ENCODE assay signal across 9 mouse cellular contexts in genomic region chr9:72467551-72468407, GRCm38 (mm10). TPM values are rescaled to one million over a fixed set of nuclear protein-coding genes. Genes with fewer than 3 reads are reported as not detected.
A peak's percentile ranks its signal among the peaks of the same experiment; 100 is the strongest.
DNase-seq lines count a peak whose midpoint lies in the region; ATAC-seq and TF ChIP-seq lines count a peak whose summit lies in the region.
"Had no signal": no experiment of that assay in that cellular context is flagged by ENCODE, and none has a peak within 500 bp of the region (broad histone marks: within the 10 kb centered on the region; RNA-seq: fewer than 3 reads in every experiment).

No protein-coding gene starts in this region.

- no peaks in the 10 kb centered on the region for H3K9me3 ChIP-seq in liver, embryonic 14.5 days (ENCODE audit: control insufficient read depth, low read length)
- no peaks in the 10 kb centered on the region for H3K9me3 ChIP-seq in midbrain, embryonic 11.5 days (ENCODE audit: control insufficient read depth, low read length)
- H3K9me3 ChIP-seq: embryonic facial prominence, embryonic 12.5 days had no signal

- no peak overlapping the region for H3K9ac ChIP-seq in liver, embryonic 14.5 days (replicated peaks)
- H3K9ac ChIP-seq in midbrain, embryonic 11.5 days (ENCODE audit: low read length) = no peak overlapping the region
- H3K9ac ChIP-seq: embryonic facial prominence, embryonic 12.5 days had no signal

- H3K27ac ChIP-seq in liver, embryonic 14.5 days = no peak overlapping the region
- no peak overlapping the region for H3K27ac ChIP-seq in midbrain, embryonic 11.5 days (ENCODE audit: low read depth, low read length)
- H3K27ac ChIP-seq: embryonic facial prominence, embryonic 12.5 days had no signal

- no peaks in the 10 kb centered on the region for H3K27me3 ChIP-seq in liver, embryonic 14.5 days (ENCODE audit: control insufficient read depth, insufficient read depth, low read length)
- H3K27me3 ChIP-seq in midbrain, embryonic 11.5 days (ENCODE audit: control insufficient read depth, insufficient read depth, low read length) = no peaks in the 10 kb centered on the region
- H3K27me3 ChIP-seq: embryonic facial prominence, embryonic 12.5 days had no signal

- H3K36me3 ChIP-seq in liver, embryonic 14.5 days (replicated peaks; ENCODE audit: control insufficient read depth, insufficient read depth, low read depth) = no peaks in the 10 kb centered on the region
- peaks cover 3% of the 10 kb centered on the region; the same call in 1 of the 2 replicates for H3K36me3 ChIP-seq in midbrain, embryonic 11.5 days (ENCODE audit: control insufficient read depth, insufficient read depth, low read length)

- H3K4me3 ChIP-seq in liver, embryonic 14.5 days (ENCODE audit: insufficient read depth in 1 of 2, low read depth in 2 of 2, low read length in 2 of 2) = no peak overlapping the region
- H3K4me3 ChIP-seq in midbrain, embryonic 11.5 days (ENCODE audit: low read depth, low read length) = no peak overlapping the region
- H3K4me3 ChIP-seq: embryonic facial prominence, embryonic 12.5 days had no signal

- peak; percentile 76 for ATAC-seq in CD4-positive, CD25-positive, alpha-beta regulatory T cell, adult 4 months
- ATAC-seq in liver, embryonic 14.5 days (ENCODE audit: insufficient read depth) = peak; percentile 53; the same call in 1 of the 2 replicates
- ATAC-seq in midbrain, embryonic 11.5 days (ENCODE audit: low FRiP score) = no peak

- 0 out of 4 replicates have a peak, but pooled peaks cover 0 to 4% of the 10 kb centered on the region in 2 experiments for H3K4me1 ChIP-seq in liver, embryonic 14.5 days (replicated peaks; ENCODE audit: control insufficient read depth in 2 of 2, insufficient read depth in 2 of 2, low read length in 1 of 2)
- no peaks in the 10 kb centered on the region for H3K4me1 ChIP-seq in midbrain, embryonic 11.5 days (ENCODE audit: control insufficient read depth, insufficient read depth, low read length)
- H3K4me1 ChIP-seq: embryonic facial prominence, embryonic 12.5 days had no signal

- WGBS in liver, embryonic 14.5 days (ENCODE audit: insufficient replicate concordance) = 42% methylated on average over 11 of the region's 11 CpGs
- WGBS in midbrain, embryonic 11.5 days = 71% methylated on average over 11 of the region's 11 CpGs

- peak; percentile 90 for TF ChIP-seq CTCF in liver, embryonic 14.5 days (IDR thresholded peaks at IDR 0.05; ENCODE audit: low read depth)

- no peak overlapping the region for H3K4me2 ChIP-seq in liver, embryonic 14.5 days (ENCODE audit: low read depth)
- no peak overlapping the region for H3K4me2 ChIP-seq in midbrain, embryonic 11.5 days
- H3K4me2 ChIP-seq: embryonic facial prominence, embryonic 12.5 days had no signal

- DNase-seq in heart, adult 8-10 months (ENCODE audit: low spot score) = peak; percentile 10
- no peak for DNase-seq in heart, postnatal 4 days
- peak; percentile 31 to 49 for DNase-seq in adrenal gland, postnatal 36 days
- peak in 1 of 3 experiments; percentile 26 for DNase-seq in liver, embryonic 14.5 days (ENCODE audit: low read depth in 3 of 3, low spot score in 3 of 3)
- peak; percentile 26 to 71 for DNase-seq in spleen, postnatal 10 days (ENCODE audit: low spot score in 2 of 2)
- no peak for DNase-seq in layer of hippocampus, postnatal 36 days
- no peak for DNase-seq in midbrain, embryonic 11.5 days (ENCODE audit: low spot score, missing footprints)

- no peak for TF ChIP-seq EP300 in liver, embryonic 14.5 days (IDR thresholded peaks at IDR 0.05; ENCODE audit: low read depth)

RNA-seq across cellular contexts. Expression of gene Tex9, which starts 24.2 kb away (rescaled TPM):
- 1 to 10 TPM; 2.0 to 2.6 (median 2.4) TPM for total RNA-seq in heart, adult 8-10 months (2022)
- 1 to 10 TPM; 4.3 to 6.2 TPM for total RNA-seq in heart, postnatal 4 days (2021)
- 1 to 10 TPM; 7.9 to 8.6 TPM for polyA plus RNA-seq in CD4-positive, CD25-positive, alpha-beta regulatory T cell, adult 4 months (2017; shearing (Covaris generic))
- 1 to 10 TPM; 4.0 to 4.7 TPM for total RNA-seq in adrenal gland, postnatal 36 days (2021)
- 3.0 and 3.8 TPM in 2 replicates for polyA plus RNA-seq in liver, embryonic 14.5 days (2012; rRNA removed)
- polyA plus RNA-seq in liver, embryonic 14.5 days (2014; fragmentation: Nextera tagmentation; extraction: Ambion mirVana) = 6.4 and 6.6 TPM in 2 replicates
- 1 to 10 TPM; 5.8 to 6.8 TPM for total RNA-seq in layer of hippocampus, postnatal 36 days (2021)
- polyA plus RNA-seq in midbrain, embryonic 11.5 days (2014; fragmentation: Nextera tagmentation; extraction: Ambion mirVana) = 61.7 and 64.0 TPM in 2 replicates

RNA-seq across cellular contexts. Expression of gene Mns1, which starts 30.0 kb away (rescaled TPM):
- total RNA-seq in heart, adult 8-10 months (2022) = under 1 TPM in 3 of 4 experiments, not detected in 1; 0.12 to 0.22 (median 0.14) TPM
- 1 to 10 TPM; 2.6 to 3.6 TPM for total RNA-seq in heart, postnatal 4 days (2021)
- polyA plus RNA-seq in CD4-positive, CD25-positive, alpha-beta regulatory T cell, adult 4 months (2017; shearing (Covaris generic)) = 10 to 100 TPM; 15.0 to 15.6 TPM
- total RNA-seq in adrenal gland, postnatal 36 days (2021) = 1 to 10 TPM; 2.7 to 4.0 TPM
- 13.5 and 70.9 TPM in 2 replicates for polyA plus RNA-seq in liver, embryonic 14.5 days (2012; rRNA removed)
- polyA plus RNA-seq in liver, embryonic 14.5 days (2014; fragmentation: Nextera tagmentation; extraction: Ambion mirVana) = 99.8 and 102 TPM in 2 replicates
- total RNA-seq in layer of hippocampus, postnatal 36 days (2021) = 1 to 10 TPM; 1.3 to 1.9 TPM
- 48.8 and 57.0 TPM in 2 replicates for polyA plus RNA-seq in midbrain, embryonic 11.5 days (2014; fragmentation: Nextera tagmentation; extraction: Ambion mirVana)

Comparison
In these comparisons a context has a peak if more than half of its experiments do, and no peak if none do; other contexts are left out.
1. DNase-seq: peak in heart, adult 8-10 months (single experiment), adrenal gland, postnatal 36 days (2 of 2) and spleen, postnatal 10 days (2 of 2); none in heart, postnatal 4 days (single experiment), layer of hippocampus, postnatal 36 days (0 of 2) and midbrain, embryonic 11.5 days (single experiment).